Mouse (Mus musculus) c-Kit-positive CD71-negative TER-119-negative erythroid progenitor cells, embryonic 14.5 days (primary cell): ENCODE results near the gene Pde6h.
"Not testable (repeated sequence)": the region's sequence is repeated elsewhere in the genome, so short reads cannot be mapped to it uniquely, and the experiment has no call there.

Source experiments
- DNase-seq: peaks from one replicate; pipeline ENCODE4 v3.0.0-alpha.2; 2013; ENCODE audit warnings: low read depth

Gene Pde6h

DNA sequence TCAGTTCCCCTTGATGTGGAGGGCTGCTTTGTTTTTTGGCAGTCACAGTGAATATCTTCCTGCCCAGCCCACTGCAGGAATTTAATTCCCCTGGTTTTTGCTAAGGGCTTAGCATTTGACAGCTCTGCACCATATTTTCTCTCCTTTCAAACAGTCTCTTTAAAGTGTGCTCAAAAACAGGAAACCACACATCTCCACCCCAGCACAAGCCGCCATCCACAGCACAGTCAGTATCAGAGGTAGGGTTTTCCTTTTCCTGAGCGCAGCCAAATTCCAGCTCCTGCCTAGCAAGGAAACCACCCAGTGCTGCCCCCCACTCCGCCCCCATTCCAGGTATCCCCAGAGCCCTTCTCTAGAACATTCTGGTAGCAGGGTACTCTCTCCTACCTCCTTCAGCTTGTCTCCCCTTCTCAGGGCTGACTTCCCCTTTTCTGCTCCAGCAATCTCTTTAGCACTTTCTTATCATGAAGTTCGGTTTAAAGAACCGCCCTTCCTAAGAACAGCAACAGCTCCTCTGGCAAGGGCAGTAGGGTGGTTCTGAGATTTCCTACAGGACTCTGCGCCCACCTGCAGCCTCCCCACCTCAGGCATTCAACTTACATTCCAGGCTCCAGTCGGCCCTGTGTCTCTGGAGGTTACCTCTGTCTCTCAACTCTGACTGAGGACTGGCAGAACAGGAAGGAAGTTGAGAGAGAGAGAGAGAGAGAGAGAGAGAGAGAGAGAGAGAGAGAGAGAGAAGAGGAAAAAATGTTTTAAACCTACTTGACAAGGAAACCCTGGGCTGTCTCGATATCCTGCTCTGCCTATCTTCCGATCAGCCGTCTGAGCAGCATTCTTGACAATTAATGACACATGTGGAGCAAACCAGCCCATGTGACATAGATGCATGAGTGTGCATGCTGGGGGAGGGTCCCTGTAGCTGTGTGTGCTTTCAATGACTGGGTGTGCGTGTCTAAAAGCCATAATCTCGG, 17.7 kb downstream of the Pde6h start, which contains the start of gene Arhgdib:
Gene Arhgdib (minus strand): TSS at position 849 of the 971 bp plus-strand sequence.
- DNase-seq: no peak

DNA sequence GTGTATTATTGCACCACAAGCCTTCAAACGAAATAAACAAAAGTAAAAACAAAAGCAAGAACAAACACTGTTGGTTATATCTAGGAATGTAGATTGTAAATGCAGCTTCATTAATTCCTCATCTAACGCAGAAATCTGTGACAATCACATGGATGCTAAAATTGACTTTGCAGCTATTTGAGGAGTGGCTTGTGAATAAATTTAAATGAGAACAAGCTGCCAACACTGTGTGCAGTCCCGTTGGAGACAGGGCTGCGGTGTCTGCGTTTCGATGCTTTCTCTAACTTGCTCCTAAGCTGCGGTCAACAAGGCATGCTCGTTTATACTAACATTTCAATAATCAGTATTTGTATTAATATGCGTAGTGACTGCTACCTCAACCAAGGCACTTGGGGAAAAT, 18.6 kb downstream of the Pde6h start:
- DNase-seq: no peak

DNA sequence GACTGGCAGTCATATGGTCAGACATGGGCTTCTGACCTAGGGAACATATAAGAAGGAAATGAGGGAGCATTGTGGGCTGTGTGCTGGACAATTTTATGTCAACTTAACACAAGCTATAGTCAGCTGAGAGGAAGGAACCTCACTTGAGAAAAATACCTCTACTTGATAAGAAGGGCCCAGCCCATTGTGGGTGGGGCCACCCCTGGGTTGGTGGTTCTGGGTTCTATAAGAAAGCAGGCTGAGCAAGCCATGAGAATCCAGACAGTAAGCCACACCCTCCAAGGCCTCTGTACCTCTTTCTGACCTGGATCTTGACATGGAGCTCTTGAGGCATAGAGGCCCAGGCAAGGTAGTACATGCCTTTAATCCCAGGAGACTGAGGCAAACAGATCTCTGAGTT, 19.8 kb downstream of the Pde6h start:
- no peak for DNase-seq

DNA sequence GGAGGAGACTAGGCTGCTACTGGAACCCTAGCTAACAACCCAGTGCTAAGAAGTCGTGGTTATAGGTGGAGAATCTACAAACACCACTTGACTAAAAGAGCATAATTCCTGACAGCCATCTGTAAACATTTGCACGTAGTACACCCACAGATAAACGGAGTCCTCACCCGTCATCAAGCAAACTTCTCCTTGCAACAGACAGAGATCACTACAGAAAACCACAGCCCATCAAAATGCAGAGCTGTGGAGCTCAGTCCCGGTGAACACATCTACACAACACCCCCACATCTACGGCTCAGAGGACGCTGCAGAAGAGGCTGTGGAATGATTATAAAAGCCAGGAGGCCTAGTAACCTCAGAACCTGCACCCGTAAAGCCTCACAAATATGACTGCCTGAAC, 20.9 kb downstream of the Pde6h start:
- DNase-seq: no peak

DNA sequence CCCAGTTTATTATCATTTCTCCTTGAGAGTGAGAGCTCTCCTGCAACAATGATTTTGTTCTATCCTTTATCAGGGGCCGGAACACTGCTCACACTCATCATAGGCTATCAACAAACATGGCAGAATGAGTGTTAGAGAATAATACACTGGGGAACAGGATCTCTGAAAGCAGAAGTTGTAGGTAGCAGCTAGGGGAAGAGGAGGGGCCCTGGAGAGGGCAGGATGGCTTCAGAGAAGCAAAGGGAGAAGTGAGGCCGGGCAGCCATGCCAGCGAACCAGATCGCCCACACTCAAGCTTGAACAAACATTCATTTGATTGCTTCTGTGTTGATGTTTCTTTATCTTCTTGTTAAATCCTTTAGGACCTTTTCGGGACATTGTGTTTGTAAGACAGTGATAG, 22.6 kb downstream of the Pde6h start:
- DNase-seq: no peak

DNA sequence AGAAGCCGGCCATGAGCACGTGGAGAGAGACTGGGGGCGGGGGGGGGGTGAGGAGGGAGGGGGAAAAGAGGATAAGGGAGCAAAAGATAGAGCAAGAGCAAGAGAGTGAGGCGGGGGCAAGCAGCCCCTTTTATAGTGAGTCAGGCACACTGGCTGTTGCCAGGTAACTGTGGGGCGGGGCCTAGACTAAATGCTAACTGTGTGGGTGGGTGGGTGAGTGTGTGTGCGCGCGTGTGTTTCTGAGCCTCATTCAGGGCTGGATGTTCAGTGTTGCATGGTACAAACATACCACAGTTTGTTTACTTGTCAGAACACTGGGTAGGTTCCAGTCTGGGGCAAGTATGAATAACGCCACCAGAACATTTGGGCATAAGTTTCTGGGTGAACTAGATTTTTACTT, 23.3 kb downstream of the Pde6h start:
- DNase-seq: no peak

DNA sequence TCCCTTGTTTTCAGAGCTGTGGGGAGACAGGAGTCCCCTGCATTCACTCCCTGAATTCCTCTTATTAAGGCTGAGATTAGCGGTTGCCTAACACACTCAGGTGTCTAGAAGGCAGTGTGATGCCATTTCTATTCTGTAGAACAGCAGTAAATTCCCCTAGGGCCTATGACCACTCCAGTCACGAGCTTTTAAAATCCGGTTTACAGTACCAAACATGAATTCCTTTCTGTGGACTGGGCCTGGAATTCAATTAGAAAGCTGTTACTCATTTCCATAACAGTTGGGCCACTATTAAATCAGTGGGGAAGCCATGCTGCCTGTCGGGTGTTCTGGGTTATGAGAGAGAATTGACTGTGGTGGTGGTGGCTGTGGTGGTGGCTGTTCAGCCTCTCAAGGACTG, 24.1 kb downstream of the Pde6h start:
- no peak for DNase-seq

DNA sequence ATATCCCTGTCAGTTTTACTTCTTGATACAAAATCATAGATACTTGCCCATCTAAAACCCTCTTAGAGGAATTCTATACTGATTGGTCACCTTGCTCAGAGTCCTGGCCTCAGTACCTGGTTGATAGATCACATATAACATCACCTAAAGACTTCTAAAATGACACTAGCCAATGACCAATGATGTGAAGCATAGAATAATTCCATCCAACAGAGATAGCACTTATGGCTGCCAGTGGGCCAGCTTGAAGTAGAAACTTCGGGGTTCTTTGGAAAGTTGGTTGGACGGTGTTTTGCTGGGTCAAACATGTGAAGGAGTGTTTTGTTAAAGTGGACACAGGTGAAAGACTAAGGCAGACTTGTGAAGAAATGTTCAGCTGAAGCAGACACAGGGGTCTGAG, 26.5 kb downstream of the Pde6h start:
- DNase-seq: no peak

DNA sequence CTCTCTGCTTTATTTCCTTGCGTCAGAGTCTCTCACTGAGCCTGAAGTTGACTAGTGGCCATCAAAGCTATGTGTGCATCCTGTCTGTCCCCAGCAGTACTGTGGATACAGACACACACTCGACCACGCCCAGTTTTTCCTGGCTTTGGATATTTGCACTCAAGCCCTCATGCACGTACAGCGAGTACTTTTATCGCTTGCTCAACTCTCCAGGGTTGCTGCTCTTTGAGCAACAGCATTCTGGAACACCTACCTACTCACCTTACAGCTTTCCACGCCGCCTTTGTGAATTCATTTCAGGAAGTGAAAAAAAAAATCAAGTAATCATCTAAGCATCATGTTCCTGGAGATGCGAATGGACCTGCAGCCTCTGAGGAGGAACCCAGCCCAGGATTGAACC, 29.3 kb downstream of the Pde6h start:
- no peak for DNase-seq

DNA sequence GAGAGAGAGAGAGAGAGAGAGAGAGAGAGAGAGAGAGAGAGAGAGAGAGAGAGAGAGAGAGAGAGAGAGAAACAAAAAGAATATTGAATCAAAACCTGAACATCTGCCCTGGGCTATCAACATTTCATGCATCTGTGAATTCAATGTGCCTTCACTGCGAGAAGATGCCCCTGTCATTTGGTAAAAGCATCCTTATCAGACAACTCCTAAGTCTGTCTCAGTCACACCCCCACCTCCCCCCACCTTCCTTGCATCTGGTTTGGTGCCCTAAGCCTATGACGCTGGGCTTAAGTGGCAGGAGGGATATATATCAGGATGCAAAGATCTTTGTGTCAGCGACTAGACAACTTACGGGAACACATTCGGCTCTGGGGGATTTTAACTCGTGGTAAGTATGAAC, 30.6 kb downstream of the Pde6h start:
- DNase-seq: no peak

DNA sequence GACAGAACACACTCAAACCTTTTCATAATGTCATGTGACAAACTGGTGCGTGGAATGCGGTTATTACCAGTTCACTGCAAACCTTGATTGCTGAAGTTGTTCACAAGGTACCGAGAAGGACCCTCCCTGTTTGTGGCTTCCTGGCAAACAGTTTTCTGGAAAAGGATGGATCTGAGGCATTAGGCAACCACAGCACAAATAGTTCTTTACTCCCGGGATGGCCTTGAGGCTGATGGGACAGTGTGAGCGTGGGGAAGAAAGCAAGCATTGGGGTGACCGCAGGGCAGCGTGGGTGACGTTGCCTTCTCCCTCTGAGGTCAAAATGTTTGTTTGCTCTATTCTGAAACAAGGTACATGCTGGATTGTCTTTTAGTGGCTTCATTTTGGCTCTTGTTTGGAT, 31.1 kb downstream of the Pde6h start:
- DNase-seq: no peak

DNA sequence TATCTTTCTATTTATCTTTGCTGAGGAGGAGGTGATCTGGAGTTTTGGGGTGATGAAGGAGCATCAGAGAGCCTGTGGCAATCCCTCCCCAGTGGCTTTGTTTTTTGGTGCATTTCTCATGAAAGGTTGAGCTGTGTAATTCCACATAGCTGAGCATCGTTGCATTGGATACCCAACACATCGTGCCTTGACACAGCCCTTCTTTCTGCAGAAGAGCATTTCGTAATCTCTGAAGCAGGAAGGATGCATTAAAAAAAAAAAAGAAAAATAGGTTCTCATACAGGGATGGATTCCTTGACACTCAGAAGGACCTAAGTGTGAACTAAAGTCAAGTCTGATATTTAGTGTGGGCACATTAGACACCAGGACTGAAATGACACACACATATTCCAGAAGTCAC, 31.6 kb downstream of the Pde6h start:
- DNase-seq: no peak

DNA sequence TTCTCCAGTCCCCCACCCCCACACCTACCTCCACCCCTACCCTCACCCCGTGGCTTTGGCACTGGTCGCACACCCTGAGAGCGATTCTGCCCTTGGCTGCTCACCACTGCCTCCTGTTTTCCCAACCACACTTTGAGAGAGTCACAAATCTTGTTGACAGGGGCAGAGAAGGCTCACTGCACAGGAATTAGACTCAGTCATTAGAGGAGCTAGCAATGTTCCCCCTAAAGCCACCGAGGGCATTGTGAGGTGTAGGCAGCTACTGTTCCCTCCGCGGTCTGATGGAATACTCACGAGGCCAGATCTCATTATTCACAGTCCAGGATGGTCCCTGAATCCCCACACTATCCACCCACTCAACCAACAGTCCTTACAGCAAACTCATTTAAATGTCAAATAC, 33.4 kb downstream of the Pde6h start:
- DNase-seq: no peak

DNA sequence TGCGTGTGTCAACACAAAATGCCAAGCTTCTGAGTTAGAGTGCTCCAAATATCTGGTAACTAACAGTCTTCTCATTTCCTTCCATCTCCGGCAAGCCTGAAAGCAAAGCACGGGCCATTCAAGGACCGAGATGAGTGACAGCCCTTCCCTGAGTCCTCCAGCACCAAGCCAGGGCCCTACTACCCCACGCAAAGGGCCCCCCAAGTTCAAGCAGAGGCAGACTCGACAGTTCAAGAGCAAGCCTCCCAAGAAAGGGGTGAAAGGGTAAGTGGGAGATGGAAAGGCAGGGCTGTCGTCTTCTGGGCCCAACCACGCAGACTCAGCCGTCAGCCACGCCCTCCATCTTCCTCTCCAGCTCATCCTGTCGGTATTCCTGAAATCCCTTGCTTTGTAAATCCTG, 35.5 kb downstream of the Pde6h start:
- no peak for DNase-seq

DNA sequence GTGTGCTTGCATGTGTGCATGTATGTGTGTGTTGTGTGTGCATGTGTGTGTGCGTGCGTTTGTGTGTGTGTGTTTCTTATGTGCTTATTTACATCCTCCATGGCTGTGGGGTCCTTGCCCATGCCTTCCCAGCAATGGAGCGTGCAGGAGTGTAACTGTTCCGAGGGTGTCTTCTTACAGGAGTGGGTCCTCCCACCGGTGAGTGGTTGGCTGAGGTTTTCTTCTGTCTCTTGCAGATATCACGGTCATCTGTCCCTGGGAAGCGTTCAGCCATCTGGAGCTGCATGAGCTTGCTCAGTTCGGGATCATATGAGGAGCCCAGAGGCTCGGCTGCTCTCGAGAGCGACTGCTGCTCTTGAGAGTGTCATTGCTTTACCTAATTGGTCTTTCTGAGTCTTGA, 39.3 kb downstream of the Pde6h start:
- DNase-seq: no peak

DNA sequence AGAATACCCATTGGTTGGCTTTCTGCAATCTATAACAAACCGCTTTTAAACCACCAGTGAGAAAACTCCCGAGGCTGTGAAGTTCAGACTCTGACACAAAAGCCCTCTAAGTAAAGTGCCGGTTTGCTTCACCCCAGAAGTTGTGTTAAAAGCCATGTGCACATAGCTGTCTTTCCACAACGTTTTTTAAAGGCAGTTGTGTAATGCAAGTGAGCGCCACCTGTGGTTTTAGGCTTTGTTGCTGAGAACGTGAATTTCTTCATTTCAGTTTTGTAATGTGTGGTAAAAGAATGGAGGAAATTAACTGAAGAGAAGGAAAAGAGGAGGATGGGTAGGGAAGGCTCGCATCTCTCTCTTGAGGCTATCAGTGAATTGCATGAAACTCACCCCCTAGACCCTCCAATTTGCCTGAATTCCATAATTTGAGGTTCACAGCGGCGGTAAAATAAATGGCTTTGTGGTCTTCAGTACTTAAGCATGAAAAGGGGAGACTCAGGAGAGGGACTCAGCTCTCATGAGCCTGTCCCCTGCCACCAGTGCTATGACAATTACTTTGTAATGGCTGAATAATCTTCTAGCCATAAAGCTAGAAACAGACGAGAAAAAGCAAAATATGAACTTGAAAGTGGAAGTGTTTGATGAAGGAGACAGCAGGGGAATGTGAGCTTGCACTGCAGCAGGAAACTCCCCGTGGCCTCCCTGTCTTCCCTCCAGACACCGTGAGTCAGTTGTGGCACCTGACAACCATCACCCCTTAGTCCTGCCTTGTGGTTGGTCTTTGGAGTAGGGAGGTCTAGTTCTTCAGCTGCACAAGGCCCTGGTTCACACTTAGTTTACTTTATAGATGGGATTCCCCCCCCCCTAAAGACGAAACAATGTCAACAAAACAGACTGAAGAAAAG, 41.2 kb downstream of the Pde6h start:
- no peak for DNase-seq

DNA sequence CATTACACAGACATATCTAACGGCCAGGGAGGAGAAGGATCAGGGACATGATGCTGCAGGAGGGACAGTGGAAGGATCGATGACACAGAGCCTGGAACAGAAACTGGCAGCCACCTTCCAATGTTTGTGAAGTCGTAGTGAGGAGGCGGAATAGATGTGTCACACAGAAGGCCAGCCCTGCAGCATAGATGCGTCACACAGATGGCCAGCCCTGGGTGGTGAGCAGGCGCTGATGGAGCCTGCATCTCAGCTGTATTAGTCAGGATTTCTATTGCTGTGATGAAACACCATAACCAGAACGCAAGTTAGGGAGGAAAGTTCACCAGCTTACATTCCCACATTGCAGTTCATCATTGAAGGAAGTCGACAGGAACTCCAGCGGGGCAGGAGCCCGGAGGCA, 42.3 kb downstream of the Pde6h start:
- no peak for DNase-seq

DNA sequence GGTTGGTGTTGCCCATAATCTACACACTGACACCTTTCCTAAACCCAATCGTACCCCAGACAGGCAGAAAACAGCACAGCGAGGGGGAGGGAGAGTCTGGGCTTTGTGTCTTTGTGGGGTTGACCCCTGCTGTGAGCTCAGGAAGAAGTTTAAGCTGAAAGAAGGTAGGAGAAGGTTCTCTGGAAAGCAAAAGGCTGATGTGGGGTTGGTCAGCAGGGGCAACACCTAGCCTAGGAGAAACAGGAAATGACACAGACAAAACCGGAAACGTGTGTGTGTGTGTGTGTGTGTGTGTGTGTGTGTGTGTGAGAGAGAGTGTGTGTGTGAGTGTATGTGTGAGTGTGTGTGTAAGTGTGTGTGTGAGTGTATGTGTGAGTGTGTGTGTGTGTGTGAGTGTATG, 43.8 kb downstream of the Pde6h start:
- DNase-seq: no peak

DNA sequence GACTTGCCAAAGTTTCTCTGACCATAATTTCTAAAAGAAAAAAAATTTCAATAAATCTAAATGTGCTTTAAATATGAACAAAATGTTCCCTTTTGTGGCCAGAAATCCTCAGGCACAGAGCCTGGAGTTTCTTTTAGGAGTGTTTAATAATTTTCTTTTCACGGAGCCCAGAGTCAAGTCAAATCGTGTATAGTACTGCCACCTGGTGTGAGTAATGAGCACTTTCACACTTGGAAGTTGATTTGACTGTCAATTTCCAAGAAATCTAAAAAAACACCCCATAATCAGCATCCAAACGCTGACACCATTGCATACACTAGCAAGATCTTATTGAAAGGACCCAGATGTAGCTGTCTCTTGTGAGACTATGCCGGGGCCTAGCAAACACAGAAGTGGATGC, 45.2 kb downstream of the Pde6h start:
- DNase-seq: not testable (repeated sequence)

DNA sequence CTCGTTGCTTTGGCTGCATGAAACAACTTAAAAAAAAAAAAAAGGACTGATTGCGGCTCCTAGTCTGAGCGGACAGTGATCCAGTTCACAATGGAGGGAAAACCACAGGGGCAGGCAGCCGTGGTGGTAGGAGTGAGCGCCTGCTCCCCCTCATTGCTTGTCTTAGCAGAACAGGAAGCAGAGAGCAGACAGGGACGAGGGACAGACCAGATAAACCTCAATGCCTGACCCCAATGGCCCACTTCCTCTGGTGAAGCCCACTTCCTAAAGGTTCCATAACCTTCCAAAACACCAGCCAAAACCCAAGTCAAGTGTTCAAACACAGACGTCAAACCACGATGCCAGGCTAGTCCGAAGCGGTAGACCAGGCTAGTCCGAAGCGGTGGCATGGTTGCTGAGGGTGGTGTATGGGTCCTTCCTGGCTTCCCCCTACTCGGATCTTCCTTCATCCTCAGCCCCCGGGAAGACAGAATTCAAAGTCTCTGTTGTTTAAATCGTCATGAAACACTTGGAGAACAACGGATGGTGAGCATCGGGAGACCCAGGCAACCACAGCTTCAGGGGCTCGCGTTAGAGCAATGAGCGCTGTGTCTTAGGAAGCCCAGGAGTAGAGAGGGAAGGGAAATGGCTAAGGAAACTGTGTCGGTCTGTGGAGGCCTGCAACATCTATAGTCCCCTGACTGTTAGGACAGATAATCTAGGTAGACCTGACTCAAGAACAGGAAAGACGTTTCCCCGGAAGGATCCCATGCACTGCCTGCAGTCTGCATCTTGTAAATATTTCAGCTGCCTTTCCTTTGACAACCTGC, 55.8 kb downstream of the Pde6h start:
- no peak for DNase-seq

DNA sequence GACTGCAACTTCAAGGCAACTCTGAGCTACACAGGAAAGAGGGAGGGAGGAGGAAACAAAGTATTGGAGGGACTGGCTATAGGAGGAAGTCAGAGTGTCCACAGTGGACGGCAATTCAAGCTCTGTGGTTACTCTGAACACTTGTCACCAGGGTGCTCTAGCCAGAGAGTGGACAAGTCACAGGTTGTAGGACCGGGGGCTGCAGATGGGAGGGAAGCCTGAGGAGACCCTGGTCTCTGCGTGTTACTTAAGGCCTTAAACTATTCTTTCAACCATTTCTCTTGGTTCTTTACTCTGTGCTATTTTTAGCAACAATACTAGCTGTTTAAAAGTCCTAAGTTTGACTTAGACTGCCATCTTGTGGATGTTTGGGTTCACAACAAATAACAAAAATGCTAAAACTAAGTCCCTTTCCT, 56.7 kb downstream of the Pde6h start:
- DNase-seq: no peak

DNA sequence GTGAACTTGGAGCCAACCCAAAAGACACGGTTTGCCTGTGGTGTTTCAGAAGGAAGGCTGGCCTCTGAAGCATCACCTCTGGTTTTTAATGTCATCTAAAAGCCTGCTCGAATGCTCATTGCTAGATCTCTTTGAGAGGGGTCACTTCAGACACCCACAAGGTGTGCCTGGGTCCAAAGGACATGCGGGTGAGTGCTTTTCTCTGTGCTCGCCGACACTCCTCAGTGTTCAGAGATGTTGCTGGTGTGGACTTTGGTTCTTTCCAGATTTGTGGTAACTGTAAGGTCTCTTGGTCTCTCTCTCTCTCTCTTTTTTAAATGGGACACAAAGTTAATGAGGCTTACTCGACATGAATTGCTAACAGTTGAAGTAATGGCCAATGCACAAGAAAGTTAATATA, 58.9 kb downstream of the Pde6h start:
- DNase-seq: no peak
